Mouse (Mus musculus) liver, embryonic 12.5 days (tissue): ENCODE measurements around the gene Lpgat1. TPM values are rescaled to one million over a fixed set of nuclear protein-coding genes. Genes with fewer than 3 reads are reported as not detected.

Source experiments
- ATAC-seq: fragments of 200-750 bp; cut with Nextera tagmentation; 2 replicates; pipeline ENCODE4 v1.8.0; 2017; ENCODE audit warnings: moderate number of reproducible peaks, mild to moderate bottlenecking, moderate library complexity
- H3K27ac ChIP-seq: fragments of 300-500 bp; sonication (generic); 2 replicates; pipeline ENCODE4 v1.5.1; 2016; ENCODE audit warnings: mild to moderate bottlenecking
- H3K27me3 ChIP-seq: fragments of 300-500 bp; sonication (generic); replicated peaks from 2 replicates; pipeline ENCODE4 v1.6.1; 2016; ENCODE audit warnings: mild to moderate bottlenecking, moderate library complexity
- H3K36me3 ChIP-seq: fragments of 300-500 bp; sonication (generic); 2 replicates; pipeline ENCODE4 v1.6.1; 2016; ENCODE audit warnings: mild to moderate bottlenecking, moderate library complexity
- H3K4me1 ChIP-seq: fragments of 300-500 bp; sonication (generic); 2 replicates; pipeline ENCODE4 v1.6.1; 2016
- H3K4me2 ChIP-seq: fragments of 300-500 bp; sonication (generic); 2 replicates; pipeline ENCODE4 v1.6.1; 2016; ENCODE audit warnings: mild to moderate bottlenecking, moderate library complexity
- H3K4me3 ChIP-seq: fragments of 300-500 bp; sonication (generic); 2 replicates; pipeline ENCODE4 v1.5.1; 2016; ENCODE audit warnings: mild to moderate bottlenecking, moderate library complexity
- H3K9ac ChIP-seq: fragments of 300-500 bp; sonication (generic); 2 replicates; pipeline ENCODE4 v1.6.1; 2016; ENCODE audit warnings: mild to moderate bottlenecking, moderate library complexity
- H3K9me3 ChIP-seq: fragments of 300-500 bp; sonication (generic); replicated peaks from 2 replicates; pipeline ENCODE4 v1.6.1; 2016; ENCODE audit warnings: mild to moderate bottlenecking, moderate library complexity
- WGBS: fragments of 180-500 bp; shearing (Covaris S2); methylation state at CpG from one replicate; pipeline ENCODE4 v1.1.7; 2016; ENCODE audit not compliant: insufficient replicate concordance; 5-methylcytosine and 5-hydroxymethylcytosine counted together
- polyA plus RNA-seq: library from polyadenylated mRNA; unstranded; fragments of >200 nt; fragmentation: Nextera tagmentation; extraction: Ambion mirVana; gene quantifications from 2 replicates; pipeline ENCODE4 v1.2.1, GENCODE M21; 2016

Lpgat1 gene
- polyA plus RNA-seq, 1 experiment from 2014 or later: 21.8 TPM

GRCm38 (mm10) chr1:191811774-191812173, 94.1 kb downstream of the Lpgat1 start:
- Histone ChIP-seq H3K9ac (no peak overlapping the region), H3K4me3 (no peak overlapping the region), H3K4me2 (no peak overlapping the region), H3K27ac (no peak overlapping the region), H3K4me1 (no peaks in the 10 kb centered on the region), H3K36me3 (no peaks in the 10 kb centered on the region), H3K27me3 (no peaks in the 10 kb centered on the region), H3K9me3 (no peaks in the 10 kb centered on the region; the same call in 1 of the 2 replicates)
- WGBS: 79% methylated on average over 12 of the region's 12 CpGs
- no peak for ATAC-seq

GRCm38 (mm10) chr1:191812949-191813691, 95.5 kb downstream of the Lpgat1 start:
- Histone ChIP-seq H3K9ac (no peak overlapping the region), H3K9me3 (no peaks in the 10 kb centered on the region), H3K27ac (no peak overlapping the region), H3K4me1 (0 out of 2 replicates have a peak, but pooled peaks cover 3% of the 10 kb centered on the region), H3K4me3 (no peak overlapping the region), H3K4me2 (no peak overlapping the region), H3K36me3 (no peaks in the 10 kb centered on the region), H3K27me3 (no peaks in the 10 kb centered on the region)
- no peak for ATAC-seq
- 47% methylated on average over 13 of the region's 13 CpGs for WGBS

GRCm38 (mm10) chr1:191814240-191814639, 96.6 kb downstream of the Lpgat1 start:
- no peak overlapping the region for H3K27ac ChIP-seq

DNA sequence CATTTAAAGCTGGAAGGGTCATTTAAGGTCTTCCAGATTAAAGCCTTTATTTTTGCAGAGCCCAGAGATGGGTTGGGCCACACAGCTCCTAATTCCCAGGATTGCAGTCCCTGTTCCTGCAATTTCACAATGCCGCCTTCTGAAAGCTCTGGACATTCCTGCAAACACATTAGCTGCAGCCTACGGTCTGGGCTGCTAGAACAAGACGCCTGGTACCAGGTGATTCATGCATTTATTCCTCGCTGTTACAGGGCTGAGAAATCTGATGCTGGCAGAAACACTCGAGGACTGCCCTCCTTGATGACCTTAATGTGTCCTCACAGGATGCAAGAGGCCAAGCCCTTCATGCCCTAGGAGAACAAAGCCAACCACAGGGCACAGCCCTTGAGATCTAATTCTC, 97.3 kb downstream of the Lpgat1 start:
- Histone ChIP-seq H3K36me3 (no peaks in the 10 kb centered on the region), H3K9me3 (no peaks in the 10 kb centered on the region), H3K4me1 (0 out of 2 replicates have a peak, but pooled peaks cover 3% of the 10 kb centered on the region), H3K9ac (no peak overlapping the region), H3K27ac (no peak overlapping the region), H3K4me2 (no peak overlapping the region), H3K27me3 (no peaks in the 10 kb centered on the region), H3K4me3 (no peak overlapping the region)
- ATAC-seq: no peak
- 65% methylated on average over 5 of the region's 5 CpGs for WGBS

More at GRCm38 (mm10) chr1:191814240-191814639, 96.6 kb downstream of the Lpgat1 start:
- Histone ChIP-seq H3K9ac (no peak overlapping the region), H3K4me1 (0 out of 2 replicates have a peak, but pooled peaks cover 3% of the 10 kb centered on the region), H3K9me3 (no peaks in the 10 kb centered on the region), H3K27me3 (no peaks in the 10 kb centered on the region), H3K36me3 (no peaks in the 10 kb centered on the region), H3K4me2 (no peak overlapping the region), H3K4me3 (no peak overlapping the region)
- 49% methylated on average over 4 of the region's 4 CpGs for WGBS
- ATAC-seq: no peak

- Histone ChIP-seq H3K4me2 (no peak overlapping the region), H3K4me1 (peaks cover 11% of the 10 kb centered on the region), H3K9ac (no peak overlapping the region), H3K27ac (no peak overlapping the region), H3K9me3 (no peaks in the 10 kb centered on the region), H3K36me3 (no peaks in the 10 kb centered on the region), H3K27me3 (no peaks in the 10 kb centered on the region; the same call in 1 of the 2 replicates), H3K4me3 (no peak overlapping the region)
- WGBS: 73% methylated on average over 3 of the region's 3 CpGs
- no peak for ATAC-seq
These were observed 99.0 kb downstream of the Lpgat1 start for GRCm38 (mm10) chr1:191816596-191816995.

- H3K9me3 ChIP-seq: no peaks in the 10 kb centered on the region
- peaks cover 18% of the 10 kb centered on the region for H3K4me1 ChIP-seq
- no peak overlapping the region for H3K9ac ChIP-seq
- no peak overlapping the region for H3K4me3 ChIP-seq
- H3K4me2 ChIP-seq: no peak overlapping the region
- no peak for ATAC-seq
- 36% methylated on average over 19 of the region's 19 CpGs for whole genome bisulfite sequencing
- H3K27me3 ChIP-seq: no peaks in the 10 kb centered on the region; the same call in 1 of the 2 replicates
- H3K27ac ChIP-seq: no peak overlapping the region
- H3K36me3 ChIP-seq: peaks cover 5% of the 10 kb centered on the region
These were observed 99.9 kb downstream of the Lpgat1 start for GRCm38 (mm10) chr1:191817418-191818144.

GRCm38 (mm10) chr1:191818145-191818631, 100.6 kb downstream of the Lpgat1 start:
- 42% methylated on average over 6 of the region's 6 CpGs for WGBS
- Histone ChIP-seq H3K9me3 (no peaks in the 10 kb centered on the region), H3K27ac (no peak overlapping the region), H3K36me3 (peaks cover 11% of the 10 kb centered on the region), H3K4me1 (peaks cover 20% of the 10 kb centered on the region), H3K9ac (no peak overlapping the region), H3K27me3 (no peaks in the 10 kb centered on the region; the same call in 1 of the 2 replicates), H3K4me3 (no peak overlapping the region), H3K4me2 (no peak overlapping the region)
- ATAC-seq: no peak

GRCm38 (mm10) chr1:191819026-191819425, 101.4 kb downstream of the Lpgat1 start:
- Histone ChIP-seq H3K4me3 (no peak overlapping the region), H3K27me3 (no peaks in the 10 kb centered on the region; the same call in 1 of the 2 replicates), H3K4me2 (no peak overlapping the region), H3K9me3 (no peaks in the 10 kb centered on the region), H3K36me3 (peaks cover 19% of the 10 kb centered on the region), H3K9ac (no peak overlapping the region), H3K27ac (no peak overlapping the region), H3K4me1 (peaks cover 20% of the 10 kb centered on the region)
- no peak for ATAC-seq

DNA sequence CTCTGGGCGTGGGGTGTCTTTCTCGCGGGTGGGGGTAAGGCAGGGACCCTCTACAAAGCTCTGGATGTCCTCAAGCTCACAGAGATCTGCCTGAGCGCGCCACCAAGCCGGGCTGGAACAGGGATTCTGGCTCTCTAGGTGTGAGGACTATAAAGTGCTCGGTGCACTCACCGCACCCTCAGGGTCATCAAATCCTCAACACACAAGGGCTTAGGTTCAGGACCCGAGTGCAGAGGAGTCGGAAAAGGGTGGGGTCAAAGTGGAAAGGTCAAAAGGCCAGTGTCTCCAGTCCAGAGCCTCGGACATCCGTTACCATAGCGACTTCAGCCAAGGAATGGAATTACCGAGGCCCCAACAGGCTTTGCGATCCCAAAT, 103.3 kb downstream of the Lpgat1 start:
- Histone ChIP-seq H3K27ac (no peak overlapping the region), H3K9ac (peak overlapping the region; percentile 96)
- WGBS: 4% methylated on average over 15 of the region's 15 CpGs

DNA sequence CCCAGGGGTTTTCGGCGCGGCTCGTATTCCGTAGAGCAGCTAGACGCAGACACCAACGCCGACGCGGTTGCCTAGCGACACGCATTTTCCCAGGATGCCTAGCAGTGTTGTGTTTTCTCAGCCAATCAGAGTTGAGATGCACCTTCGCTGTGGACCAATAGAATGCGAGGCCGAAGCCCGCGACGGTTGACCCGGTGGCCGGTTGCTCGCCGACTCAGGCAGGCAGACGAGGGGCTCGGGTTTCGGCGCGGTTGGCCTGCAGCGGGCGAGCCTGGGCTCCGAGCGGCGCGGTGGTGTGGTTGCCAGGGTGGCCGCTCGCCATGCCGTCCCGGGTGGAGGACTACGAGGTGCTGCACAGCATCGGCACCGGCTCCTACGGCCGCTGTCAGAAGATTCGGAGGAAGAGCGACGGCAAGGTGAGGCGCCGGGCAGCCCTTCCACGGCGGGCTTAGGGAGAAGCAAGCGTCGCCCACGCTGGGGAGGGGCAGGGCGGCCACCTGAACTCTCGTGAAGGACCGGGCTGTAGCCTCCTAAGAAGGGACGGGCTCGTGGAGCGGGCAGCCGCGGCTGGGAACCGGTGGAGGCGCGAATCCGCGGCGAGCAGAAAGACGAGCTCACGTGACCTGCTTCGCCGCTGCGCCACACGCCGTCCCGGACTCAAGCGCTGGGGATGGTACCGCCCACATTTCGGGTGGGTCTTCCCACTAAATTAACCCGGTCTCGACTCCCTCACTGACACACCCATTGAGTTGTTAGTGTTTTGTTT, 103.9 kb downstream of the Lpgat1 start, which contains the start of gene Nek2:
Gene Nek2, plus strand, starts transcription at position 119 of the 766 bp plus-strand sequence.
- H3K9ac ChIP-seq: peak within 1 kb of the TSS; percentile 96
- H3K27me3 ChIP-seq: no peaks in the 10 kb centered on the region; the same call in 1 of the 2 replicates
- H3K27ac ChIP-seq: peak within 1 kb of the TSS; percentile 94
- peak within 1 kb of the TSS; percentile 87 for H3K4me2 ChIP-seq
- H3K4me1 ChIP-seq: peaks cover 20% of the 10 kb centered on the region
- ATAC-seq: peak; percentile 93
- peak within 1 kb of the TSS; percentile 94 for H3K4me3 ChIP-seq
- H3K36me3 ChIP-seq: peaks cover 44% of the 10 kb centered on the region
- no peaks in the 10 kb centered on the region for H3K9me3 ChIP-seq
- under 1% methylated on average over 79 of the region's 79 CpGs for WGBS

More for the DNA sequence above, 103.3 kb downstream of the Lpgat1 start:
- H3K27me3 ChIP-seq: no peaks in the 10 kb centered on the region; the same call in 1 of the 2 replicates
- peaks cover 38% of the 10 kb centered on the region for H3K36me3 ChIP-seq
- no peaks in the 10 kb centered on the region for H3K9me3 ChIP-seq
- peak overlapping the region; percentile 94 for H3K4me3 ChIP-seq
- ATAC-seq: peak; percentile 14
- peaks cover 20% of the 10 kb centered on the region for H3K4me1 ChIP-seq
- peak overlapping the region; percentile 87 for H3K4me2 ChIP-seq

DNA sequence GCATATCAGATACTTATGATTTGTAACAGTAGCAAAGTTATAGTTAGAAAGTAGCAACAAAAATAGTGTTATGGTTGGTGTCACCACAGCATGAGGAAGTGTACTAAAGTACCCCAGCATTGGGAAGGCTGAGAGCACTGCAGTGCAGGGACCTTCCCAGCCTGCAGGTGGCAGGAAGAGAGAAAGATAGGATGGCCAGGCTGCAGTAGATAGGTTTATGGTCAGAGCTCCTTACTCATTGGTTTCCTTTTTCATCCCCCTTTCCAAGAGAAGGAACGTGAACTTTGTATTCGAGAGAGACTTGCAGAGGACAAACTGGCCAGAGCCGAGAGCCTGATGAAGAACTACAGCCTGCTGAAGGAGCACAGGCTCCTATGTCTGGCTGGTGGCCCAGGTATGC, 111.5 kb downstream of the Lpgat1 start:
- H3K9me3 ChIP-seq: no peaks in the 10 kb centered on the region
- H3K4me2 ChIP-seq: no peak overlapping the region
- no peak overlapping the region for H3K4me3 ChIP-seq
- ATAC-seq: peak; percentile 53; the same call in 1 of the 2 replicates
- peaks cover 99% of the 10 kb centered on the region for H3K36me3 ChIP-seq
- no peak overlapping the region for H3K9ac ChIP-seq
- WGBS: 64% methylated on average over 3 of the region's 3 CpGs
- H3K27ac ChIP-seq: no peak overlapping the region
- no peaks in the 10 kb centered on the region for H3K27me3 ChIP-seq
- no peaks in the 10 kb centered on the region for H3K4me1 ChIP-seq
